Mouse (Mus musculus) heart, embryonic 11.5 days (tissue): ENCODE data around the gene Agbl4. TPM values are rescaled to one million over a fixed set of nuclear protein-coding genes. Genes with fewer than 3 reads are reported as not detected.

Experiments used
- ATAC-seq: fragments of 200-750 bp; cut with Nextera tagmentation; replicated peaks from 2 replicates; pipeline ENCODE4 v1.8.0; 2017; ENCODE audit warnings: moderate library complexity; ENCODE audit not compliant: insufficient number of reproducible peaks, low FRiP score, low TSS enrichment
- H3K27ac ChIP-seq: fragments of 300-500 bp; sonication (generic); 2 replicates; pipeline ENCODE4 v1.5.1; 2014; ENCODE audit warnings: mild to moderate bottlenecking, low read depth, low read length
- H3K27me3 ChIP-seq: fragments of 300-500 bp; sonication (generic); 2 replicates; pipeline ENCODE4 v1.6.1; 2014; ENCODE audit warnings: mild to moderate bottlenecking, low read length, mixed read lengths; ENCODE audit not compliant: control insufficient read depth, insufficient read depth
- H3K36me3 ChIP-seq: fragments of 300-500 bp; sonication (generic); 2 replicates; pipeline ENCODE4 v1.6.1; 2014; ENCODE audit warnings: mild to moderate bottlenecking, low read length, moderate library complexity, mixed read lengths; ENCODE audit not compliant: control insufficient read depth, insufficient read depth
- H3K4me1 ChIP-seq: fragments of 300-500 bp; sonication (generic); 2 replicates; pipeline ENCODE4 v1.6.1; 2014; ENCODE audit warnings: low read length; ENCODE audit not compliant: control insufficient read depth, insufficient read depth
- H3K4me2 ChIP-seq: fragments of 300-500 bp; sonication (generic); 2 replicates; pipeline ENCODE4 v1.6.1; 2014; ENCODE audit warnings: mild to moderate bottlenecking, moderate library complexity
- H3K4me3 ChIP-seq: fragments of 300-500 bp; sonication (generic); 2 replicates; pipeline ENCODE4 v1.5.1; 2014; ENCODE audit warnings: low read depth, low read length
- H3K9ac ChIP-seq: fragments of 300-500 bp; sonication (generic); 2 replicates; pipeline ENCODE4 v1.6.1; 2014; ENCODE audit warnings: mild to moderate bottlenecking, low read depth, low read length, moderate library complexity
- H3K9me3 ChIP-seq: fragments of 300-500 bp; sonication (generic); replicated peaks from 2 replicates; pipeline ENCODE4 v1.6.1; 2016; ENCODE audit warnings: low read length; ENCODE audit not compliant: control insufficient read depth
- WGBS: fragments of 180-500 bp; shearing (Covaris S2); extraction: QIAGEN DNeasy Blood & Tissue Kit; methylation state at CpG from one replicate; pipeline ENCODE4 v1.1.7; 2014; ENCODE audit not compliant: insufficient replicate concordance; 5-methylcytosine and 5-hydroxymethylcytosine counted together
- polyA plus RNA-seq: library from polyadenylated mRNA; unstranded; fragments of >200 nt; fragmentation: Nextera tagmentation; extraction: Ambion mirVana; gene quantifications from 2 replicates; pipeline ENCODE4 v1.2.1, GENCODE M21; 2014

Gene Agbl4
- polyA plus RNA-seq, 1 experiment from 2014 or later = 0.90 TPM

- 82% methylated on average over 2 of the region's 2 CpGs for WGBS
- no peak overlapping the region for H3K4me3 ChIP-seq
These were observed 1288.5 kb downstream of the Agbl4 start for GRCm38 (mm10) chr4:111685951-111686350.

DNA sequence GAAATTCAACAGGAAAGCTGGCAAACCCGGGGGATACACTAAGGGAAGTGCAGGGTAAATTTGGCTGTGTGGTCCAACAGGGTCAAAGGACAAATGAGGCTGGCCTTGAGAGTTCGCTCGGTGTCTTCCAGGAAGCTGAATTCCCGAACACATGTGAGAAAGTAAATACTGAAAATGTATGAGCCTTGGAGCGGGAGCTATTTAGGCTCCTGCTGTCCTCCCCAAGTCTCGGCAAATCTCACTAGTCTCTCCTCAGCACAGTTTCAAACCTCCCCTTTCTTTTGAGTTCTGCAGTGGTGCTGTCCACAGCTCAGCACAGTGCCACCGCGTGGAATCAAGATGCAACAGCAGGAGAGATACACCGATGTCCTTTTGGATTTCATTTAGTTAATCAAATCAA, 1289.5 kb downstream of the Agbl4 start:
- Histone ChIP-seq H3K27me3 (no peaks in the 10 kb centered on the region), H3K4me2 (peak overlapping the region; percentile 61), H3K9me3 (no peaks in the 10 kb centered on the region), H3K9ac (no peak overlapping the region), H3K27ac (no peak overlapping the region), H3K4me3 (peak overlapping the region; percentile 24; the same call in 1 of the 2 replicates), H3K4me1 (peaks cover 2% of the 10 kb centered on the region; the same call in 1 of the 2 replicates), H3K36me3 (no peaks in the 10 kb centered on the region)
- peak; percentile 72 for ATAC-seq
- WGBS = 7% methylated on average over 9 of the region's 9 CpGs

More at GRCm38 (mm10) chr4:111685951-111686350, 1288.5 kb downstream of the Agbl4 start:
- Histone ChIP-seq H3K4me2 (no peak overlapping the region), H3K27me3 (no peaks in the 10 kb centered on the region), H3K36me3 (no peaks in the 10 kb centered on the region), H3K9me3 (no peaks in the 10 kb centered on the region), H3K4me1 (peaks cover 2% of the 10 kb centered on the region; the same call in 1 of the 2 replicates), H3K9ac (no peak overlapping the region), H3K27ac (no peak overlapping the region)
- ATAC-seq = no peak

- H3K4me3 ChIP-seq = peak overlapping the region; percentile 29
- no peak overlapping the region for H3K9ac ChIP-seq
- ATAC-seq = no peak
- no peaks in the 10 kb centered on the region for H3K36me3 ChIP-seq
- H3K27ac ChIP-seq = no peak overlapping the region
- H3K27me3 ChIP-seq = no peaks in the 10 kb centered on the region
- WGBS = 15% methylated on average over 6 of the region's 6 CpGs
- H3K4me2 ChIP-seq = peak overlapping the region; percentile 61
- peaks cover 2% of the 10 kb centered on the region; the same call in 1 of the 2 replicates for H3K4me1 ChIP-seq
- H3K9me3 ChIP-seq = no peaks in the 10 kb centered on the region
These were observed 1290.2 kb downstream of the Agbl4 start for GRCm38 (mm10) chr4:111687613-111688012.

DNA sequence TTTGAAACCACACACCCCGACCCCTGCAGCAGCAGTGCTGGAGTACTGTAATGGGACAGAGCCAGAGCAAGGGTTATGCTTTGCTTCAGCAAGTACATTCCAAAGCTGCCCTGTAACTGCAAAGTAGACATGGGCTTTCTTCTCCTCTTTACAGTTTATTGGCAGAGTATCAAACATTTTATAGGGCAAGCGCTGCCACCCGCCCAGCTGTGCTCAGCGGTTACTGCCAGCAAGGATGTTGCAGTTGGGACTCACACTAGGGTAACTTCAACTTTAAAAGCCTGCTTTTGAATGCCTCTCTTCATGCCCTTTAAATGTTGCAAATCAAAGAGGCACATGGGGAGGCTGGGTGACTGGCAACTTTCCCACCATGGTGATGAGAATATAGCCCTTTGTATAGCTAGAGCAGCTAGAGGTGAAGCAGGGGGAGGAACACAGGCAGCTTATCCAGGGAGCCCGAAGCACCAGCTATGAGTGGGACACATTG, 1293.6 kb downstream of the Agbl4 start:
- no peak overlapping the region for H3K4me3 ChIP-seq
- H3K27ac ChIP-seq = no peak overlapping the region
- no peak overlapping the region for H3K4me2 ChIP-seq
- WGBS = 71% methylated on average over 5 of the region's 5 CpGs
- no peaks in the 10 kb centered on the region for H3K9me3 ChIP-seq
- peaks cover 2% of the 10 kb centered on the region; the same call in 1 of the 2 replicates for H3K4me1 ChIP-seq
- ATAC-seq = no peak
- H3K36me3 ChIP-seq = no peaks in the 10 kb centered on the region
- H3K27me3 ChIP-seq = no peaks in the 10 kb centered on the region
- H3K9ac ChIP-seq = no peak overlapping the region

GRCm38 (mm10) chr4:111701381-111701780, 1303.9 kb downstream of the Agbl4 start:
- H3K36me3 ChIP-seq = no peaks in the 10 kb centered on the region
- no peaks in the 10 kb centered on the region for H3K4me1 ChIP-seq
- no peak overlapping the region for H3K27ac ChIP-seq
- H3K4me2 ChIP-seq = no peak overlapping the region
- no peak for ATAC-seq
- no peak overlapping the region for H3K9ac ChIP-seq
- H3K9me3 ChIP-seq = no peaks in the 10 kb centered on the region
- no peak overlapping the region for H3K4me3 ChIP-seq
- no peaks in the 10 kb centered on the region for H3K27me3 ChIP-seq
- 29% methylated on average over 1 of the region's 1 CpGs for WGBS

DNA sequence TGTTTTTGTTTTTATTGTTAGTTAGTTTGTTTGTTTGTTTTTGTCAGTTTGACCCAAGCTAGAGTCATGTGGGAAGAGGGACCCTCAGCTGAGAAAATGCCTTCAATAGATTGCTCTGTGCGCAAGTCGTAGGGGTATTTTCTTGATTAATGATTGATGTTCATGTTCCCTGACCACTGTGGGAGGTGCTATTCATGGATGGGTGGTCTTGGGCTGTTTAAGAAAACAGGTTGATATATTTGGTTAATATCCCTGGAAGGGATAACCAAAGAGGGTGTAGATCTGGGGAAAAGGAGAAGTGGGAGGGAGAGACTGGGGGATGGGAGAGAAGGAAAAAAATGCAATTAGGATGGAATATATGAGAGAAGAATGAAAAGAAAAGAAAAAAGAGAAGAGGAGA, 1306.7 kb downstream of the Agbl4 start:
- H3K4me3 ChIP-seq = no peak overlapping the region
- H3K9me3 ChIP-seq = no peaks in the 10 kb centered on the region
- no peaks in the 10 kb centered on the region for H3K27me3 ChIP-seq
- no peaks in the 10 kb centered on the region for H3K36me3 ChIP-seq
- no peaks in the 10 kb centered on the region for H3K4me1 ChIP-seq
- no peak overlapping the region for H3K4me2 ChIP-seq
- no peak overlapping the region for H3K9ac ChIP-seq
- ATAC-seq = no peak
- WGBS = 90% methylated on average over 2 of the region's 2 CpGs
- no peak overlapping the region for H3K27ac ChIP-seq

- no peaks in the 10 kb centered on the region for H3K27me3 ChIP-seq
- no peak for ATAC-seq
- 74% methylated on average over 3 of the region's 3 CpGs for WGBS
These were observed 1307.5 kb downstream of the Agbl4 start for GRCm38 (mm10) chr4:111704975-111705374.

More at GRCm38 (mm10) chr4:111704975-111705374, 1307.5 kb downstream of the Agbl4 start:
- Histone ChIP-seq H3K4me2 (no peak overlapping the region), H3K9ac (no peak overlapping the region), H3K4me3 (no peak overlapping the region), H3K9me3 (no peaks in the 10 kb centered on the region), H3K27ac (no peak overlapping the region), H3K4me1 (no peaks in the 10 kb centered on the region), H3K36me3 (no peaks in the 10 kb centered on the region)

Other genes starting within 250 kb of the Agbl4 start
- 6.5 and 7.7 TPM in 2 replicates for gene Elavl4, start 45.8 kb upstream of the Agbl4 start, polyA plus RNA-seq